Mouse (Mus musculus): ENCODE data around the gene Wdr35. TPM values are rescaled to one million over a fixed set of nuclear protein-coding genes. Genes with fewer than 3 reads are reported as not detected.
"Not testable (repeated sequence)": the region's sequence is repeated elsewhere in the genome, so short reads cannot be mapped to it uniquely, and the experiment has no call there.

Wdr35 gene
- total RNA-seq, 2 experiments from 2014 or later, result 14.6 to 17.2 TPM

- peak in 1 of 2 experiments; percentile 39 for DNase-seq (ENCODE audit: low spot score in 2 of 2)
Measured at GRCm38 (mm10) chr12:9002038-9002648, 28.5 kb downstream of the Wdr35 start.

DNA sequence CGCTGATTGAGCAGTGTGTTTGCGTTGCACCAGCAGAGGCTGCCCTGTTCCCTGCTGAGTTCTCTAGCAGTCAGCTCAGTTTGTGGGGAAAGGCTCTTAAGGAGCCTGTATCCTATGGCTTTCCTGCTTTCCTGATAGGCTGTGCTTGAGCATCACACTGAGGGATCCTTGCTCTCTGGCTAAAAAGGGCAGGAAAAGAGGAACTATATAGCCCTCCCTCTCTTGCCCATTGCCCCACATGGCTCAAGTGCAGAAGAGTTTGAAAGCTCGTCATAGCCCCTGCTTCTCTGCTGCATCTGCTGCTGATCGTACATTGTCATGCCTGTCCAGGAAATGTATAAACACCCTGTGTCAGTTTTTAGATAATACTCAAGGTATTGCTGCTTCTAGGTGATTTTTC, 33.5 kb downstream of the Wdr35 start:
- no peak for DNase-seq (ENCODE audit: low spot score in 2 of 2)

DNA sequence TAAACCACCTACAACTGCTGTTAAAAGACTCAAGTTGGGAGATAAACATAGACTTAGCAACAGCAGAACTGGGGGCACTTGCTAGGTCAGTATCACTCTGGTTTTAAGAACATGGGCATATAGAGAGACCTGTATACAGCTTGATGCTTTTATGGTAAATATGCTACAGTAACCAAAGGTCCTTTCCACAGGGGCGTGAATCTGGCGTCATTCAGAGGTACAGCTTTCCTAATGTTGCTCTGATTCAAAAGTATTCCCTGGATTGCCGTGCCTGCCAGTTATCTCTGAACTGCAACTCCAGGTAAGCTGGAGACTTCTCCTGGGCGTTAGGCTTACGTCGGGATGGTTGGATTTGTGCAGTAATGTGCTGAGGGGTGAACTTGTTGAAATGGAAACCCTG, 34.1 kb downstream of the Wdr35 start:
- no peak for DNase-seq (ENCODE audit: low spot score in 2 of 2)

DNA sequence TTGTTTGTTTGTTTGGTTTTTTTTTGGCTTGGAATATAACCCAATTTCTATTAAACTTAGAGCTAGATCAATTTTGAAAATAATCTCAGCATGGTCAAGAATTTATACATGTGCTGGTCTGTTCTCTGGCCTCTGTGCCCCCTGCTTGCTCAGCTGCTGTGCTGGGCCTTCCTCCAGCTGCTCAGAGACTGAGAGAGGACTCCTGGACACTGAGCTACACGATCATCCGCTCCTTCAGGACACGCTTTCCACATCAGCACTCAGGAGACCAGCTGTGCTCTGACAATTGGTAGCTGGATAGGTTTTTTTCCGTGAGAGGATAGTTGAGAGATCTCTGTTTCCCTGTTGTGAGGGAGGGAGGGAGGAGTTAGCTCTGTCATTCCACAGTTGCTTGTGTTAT, 36.6 kb downstream of the Wdr35 start:
- no peak for DNase-seq (ENCODE audit: low spot score in 2 of 2)

DNA sequence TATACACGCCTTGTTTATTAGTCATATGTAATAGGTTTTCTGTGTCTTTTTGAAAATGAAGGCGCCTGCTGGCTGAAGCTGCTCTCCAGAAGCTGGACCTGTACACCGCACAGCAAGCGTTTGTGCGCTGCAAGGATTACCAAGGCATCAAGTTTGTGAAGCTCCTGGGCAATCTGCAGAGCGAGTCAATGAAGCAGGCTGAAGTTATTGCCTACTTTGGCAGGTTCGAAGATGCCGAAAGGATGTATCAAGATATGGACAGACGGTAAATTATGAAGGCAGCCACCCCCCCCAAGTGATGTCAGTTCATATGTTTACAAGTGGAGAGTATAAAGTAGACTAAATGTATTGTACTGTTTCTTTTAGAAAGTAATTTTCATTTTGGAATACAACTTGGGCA, 42.7 kb downstream of the Wdr35 start:
- DNase-seq (ENCODE audit: low spot score in 2 of 2), result no peak

DNA sequence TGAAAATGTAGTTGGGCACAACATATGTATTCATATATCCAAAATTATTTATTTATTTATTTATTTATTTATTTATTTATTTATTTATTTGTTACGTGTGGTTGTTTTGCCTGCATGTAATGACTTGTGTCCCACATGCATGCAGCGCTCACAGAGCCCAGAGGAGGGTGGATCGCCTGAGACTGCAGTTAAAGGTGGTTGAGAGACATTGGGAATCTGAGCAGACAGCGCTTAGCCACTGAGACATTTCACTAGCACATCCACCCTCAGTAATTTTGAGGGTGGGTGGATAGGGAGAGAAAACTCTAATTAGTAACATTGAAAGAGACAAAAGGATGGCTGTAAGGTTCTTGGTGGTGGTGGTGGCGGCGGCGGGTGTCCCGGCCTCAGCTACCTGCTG, 46.7 kb downstream of the Wdr35 start:
- no peak for DNase-seq (ENCODE audit: low spot score in 2 of 2)

DNA sequence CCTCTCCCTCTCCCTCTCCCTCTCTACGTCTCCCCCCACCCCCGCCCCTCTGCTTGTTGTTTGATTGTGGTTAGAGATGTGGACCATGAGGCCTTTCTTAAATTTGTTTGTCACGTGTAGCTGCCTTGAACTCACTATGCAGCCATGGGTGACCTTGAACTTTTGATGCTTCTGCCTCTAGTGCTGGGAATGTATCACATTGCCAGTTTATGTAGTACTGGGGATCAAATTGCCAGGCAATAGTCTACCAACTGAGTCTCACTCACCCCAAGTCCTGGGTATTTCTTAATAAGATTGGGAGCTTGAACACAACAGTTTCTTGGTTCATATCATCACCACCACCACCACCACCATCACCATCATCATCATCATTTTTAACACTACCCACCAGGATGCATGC, 47.3 kb downstream of the Wdr35 start:
- no peak for DNase-seq (ENCODE audit: low spot score in 2 of 2)

DNA sequence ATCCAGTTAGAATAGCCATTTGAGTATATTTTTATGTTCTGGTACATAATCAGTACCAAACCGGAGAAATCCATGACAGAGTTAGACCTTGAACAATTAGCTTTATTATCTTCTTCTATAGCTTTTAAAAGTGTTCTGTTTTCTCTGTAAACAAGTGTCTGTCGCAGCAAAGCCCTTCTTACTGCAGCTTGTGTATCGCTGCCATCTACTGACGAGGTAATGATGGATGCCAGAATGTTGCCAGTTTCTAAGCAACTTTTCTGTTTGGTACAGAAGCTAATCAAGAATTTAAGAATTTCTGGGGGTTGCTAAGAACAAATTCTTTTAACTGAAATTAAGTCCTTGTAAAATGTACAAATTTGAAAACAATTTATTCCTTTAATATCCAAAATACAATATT, 49.3 kb downstream of the Wdr35 start:
- no peak for DNase-seq (ENCODE audit: low spot score in 2 of 2)

DNA sequence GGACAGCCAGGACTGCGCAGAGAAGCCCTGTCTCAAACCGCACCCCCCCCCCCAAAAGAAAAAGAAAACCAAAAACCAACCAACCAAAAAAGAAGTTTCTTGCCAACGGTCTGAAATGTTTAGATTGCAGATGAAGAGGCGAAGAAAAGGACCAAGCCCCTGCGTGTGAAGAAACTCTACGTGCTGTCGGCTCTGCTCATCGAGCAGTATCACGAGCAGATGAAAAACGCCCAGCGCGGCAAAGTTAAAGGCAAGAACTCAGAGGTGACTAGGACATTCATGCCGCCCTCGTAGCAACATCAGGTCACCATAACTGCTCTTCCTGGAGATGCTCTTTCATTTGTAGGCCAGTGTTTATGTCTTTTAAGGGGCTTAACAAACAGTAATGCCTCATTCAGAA, 50.4 kb downstream of the Wdr35 start:
- no peak for DNase-seq (ENCODE audit: low spot score in 2 of 2)

DNA sequence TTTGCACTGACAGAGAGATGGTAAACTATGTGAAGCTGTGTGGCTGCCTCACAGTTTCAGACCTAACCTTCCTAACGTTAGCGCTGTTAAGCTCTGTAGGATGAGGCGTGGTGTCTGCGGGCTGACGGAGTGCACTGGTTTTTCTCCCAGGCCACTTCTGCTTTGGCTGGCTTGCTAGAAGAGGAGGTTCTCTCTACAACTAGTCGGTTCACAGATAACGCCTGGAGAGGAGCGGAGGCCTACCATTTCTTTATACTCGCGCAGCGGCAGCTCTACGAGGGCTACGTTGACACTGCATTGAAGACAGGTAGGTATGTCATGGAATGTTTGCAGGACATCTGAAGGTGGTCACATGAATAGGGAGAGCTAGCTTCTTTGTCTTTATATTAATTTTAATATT, 51.0 kb downstream of the Wdr35 start:
- DNase-seq (ENCODE audit: low spot score in 2 of 2), result no peak

DNA sequence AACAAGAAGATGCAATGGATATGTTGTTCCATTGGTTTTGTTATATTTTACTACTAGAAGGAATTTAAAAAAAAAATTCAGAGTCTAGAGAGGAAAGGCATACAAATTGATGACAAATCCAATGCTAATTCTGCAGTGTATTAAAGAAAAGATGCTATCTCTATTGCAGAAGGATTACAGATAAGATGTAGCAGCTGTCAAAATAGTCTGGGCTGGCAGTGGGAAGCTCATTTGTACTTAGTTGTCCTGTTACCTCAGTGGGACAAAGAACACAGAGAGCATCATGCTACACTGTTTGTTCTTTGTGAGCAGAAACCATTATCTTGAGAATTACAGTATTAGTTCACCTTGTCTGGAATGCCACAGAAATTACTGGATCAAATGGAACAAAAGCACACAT, 53.2 kb downstream of the Wdr35 start:
- no peak for DNase-seq (ENCODE audit: low spot score in 2 of 2)

GRCm38 (mm10) chr12:9028816-9029215, 55.1 kb downstream of the Wdr35 start:
- not testable (repeated sequence) for DNase-seq (ENCODE audit: low spot score in 2 of 2)

- no peak for DNase-seq (ENCODE audit: low spot score in 2 of 2)
Measured at GRCm38 (mm10) chr12:9029506-9029887, 55.8 kb downstream of the Wdr35 start.

DNA sequence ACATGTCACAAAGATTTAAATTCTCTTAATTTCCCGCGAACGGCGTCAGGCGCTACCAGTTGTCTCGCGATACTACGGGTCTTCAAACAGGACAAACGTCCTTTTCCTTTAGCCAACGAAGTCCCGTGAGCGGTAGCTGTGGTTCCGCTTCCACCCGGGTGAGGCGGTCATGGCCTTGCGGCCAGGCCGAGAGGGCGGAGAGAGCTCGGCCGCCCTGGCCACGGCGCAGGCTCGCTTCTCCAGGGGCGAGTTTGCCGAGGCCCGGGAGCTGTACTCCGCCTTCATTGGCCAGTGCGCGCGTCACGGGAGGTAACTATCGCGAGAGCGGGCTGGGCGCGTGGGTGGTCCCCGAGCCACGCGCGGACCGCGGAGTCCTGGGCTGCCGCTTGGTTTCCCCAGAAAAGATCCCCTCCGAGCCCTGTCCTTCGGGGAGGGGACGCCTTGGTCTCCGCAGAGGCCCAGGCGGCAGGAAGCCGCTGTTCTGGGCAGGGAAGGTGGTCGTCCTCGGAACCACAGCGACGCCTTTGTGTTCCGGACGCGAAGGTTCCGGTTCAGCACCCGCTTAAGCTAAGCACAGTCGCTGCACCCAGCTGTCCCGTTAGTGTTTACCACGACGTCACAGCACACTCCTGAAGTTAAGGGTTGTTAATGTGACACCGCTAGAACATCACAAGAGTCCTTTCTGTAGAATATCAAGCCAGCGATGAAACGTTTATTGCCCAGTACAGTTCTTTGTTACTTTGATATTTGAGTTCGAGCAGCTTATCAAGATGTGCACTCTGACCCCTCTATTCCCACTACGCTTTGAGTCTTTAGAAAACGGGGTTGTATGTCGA, 56.4 kb downstream of the Wdr35 start, which contains the start of gene Ttc32:
TSS of gene Ttc32 (plus strand) at position 110 of the 836 bp plus-strand sequence.
- DNase-seq (ENCODE audit: low spot score in 2 of 2), result peak; percentile 94 to 95

DNA sequence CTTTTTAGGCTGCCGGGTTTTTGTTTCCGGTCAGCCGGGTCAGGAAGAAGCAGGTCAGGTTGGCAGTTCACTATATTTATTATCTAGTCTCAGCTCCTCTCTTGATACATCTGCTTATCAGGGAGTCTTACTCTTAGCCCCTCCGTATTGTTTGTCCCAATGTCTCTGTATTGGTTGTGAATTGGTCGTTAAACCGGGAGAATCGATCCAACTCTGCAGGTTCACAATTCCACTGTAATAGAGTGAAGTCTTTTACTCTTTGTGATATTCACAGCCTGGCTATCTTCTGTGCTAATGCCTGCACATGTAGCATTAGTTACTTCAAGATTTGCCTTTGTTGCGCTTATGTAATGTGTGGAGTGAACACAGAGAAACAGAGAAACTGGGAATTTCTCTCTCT, 57.5 kb downstream of the Wdr35 start:
- no peak for DNase-seq (ENCODE audit: low spot score in 2 of 2)

GRCm38 (mm10) chr12:9033140-9033539, 59.4 kb downstream of the Wdr35 start:
- no peak for DNase-seq (ENCODE audit: low spot score in 2 of 2)

DNA sequence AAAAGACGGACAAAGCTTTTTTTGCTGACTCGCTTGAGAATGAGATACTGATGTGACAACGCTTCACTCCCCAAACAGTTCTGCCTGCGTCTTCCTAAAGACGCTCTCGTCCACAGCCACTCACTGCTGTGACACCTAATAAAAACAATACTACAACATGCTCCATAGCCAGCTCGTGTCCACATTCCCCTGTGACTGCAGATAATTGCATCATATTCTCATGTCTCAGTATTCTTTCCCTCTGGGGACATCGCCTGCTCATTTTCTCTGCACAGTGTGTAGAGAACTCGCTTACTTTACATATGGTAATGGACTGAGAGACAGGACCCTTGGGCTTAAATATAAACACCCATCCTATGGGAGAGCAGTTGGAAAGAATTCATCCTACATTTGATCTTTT, 62.7 kb downstream of the Wdr35 start:
- no peak for DNase-seq (ENCODE audit: low spot score in 2 of 2)

- no peak for DNase-seq (ENCODE audit: low spot score in 2 of 2)
Measured at GRCm38 (mm10) chr12:9040177-9040576, 66.5 kb downstream of the Wdr35 start.

- no peak for DNase-seq (ENCODE audit: low spot score in 2 of 2)
Measured at GRCm38 (mm10) chr12:9040686-9041085, 67.0 kb downstream of the Wdr35 start.

- DNase-seq (ENCODE audit: low spot score in 2 of 2), result no peak
Measured at GRCm38 (mm10) chr12:9042316-9042715, 68.6 kb downstream of the Wdr35 start.

DNA sequence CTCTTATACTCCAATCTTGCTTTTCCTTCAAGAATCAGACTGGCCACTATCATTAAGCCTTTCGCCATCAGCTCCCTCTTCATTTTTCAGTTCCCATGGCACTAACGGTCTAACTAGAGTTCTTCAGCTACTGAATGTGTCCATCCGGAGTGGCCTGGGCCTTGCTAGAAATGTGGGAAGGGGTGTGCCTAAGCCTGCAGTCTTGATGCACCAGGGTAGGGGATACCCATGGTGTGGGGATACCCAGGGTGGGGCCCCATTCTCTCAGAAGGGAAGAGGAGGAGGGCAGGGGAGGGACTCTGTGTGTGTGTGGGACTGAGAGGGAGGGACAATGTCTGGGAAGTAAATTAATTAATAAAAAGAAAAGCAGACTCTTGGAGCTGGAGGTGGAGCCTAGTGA, 69.1 kb downstream of the Wdr35 start:
- no peak for DNase-seq (ENCODE audit: low spot score in 2 of 2)

GRCm38 (mm10) chr12:9044666-9045065, 71.0 kb downstream of the Wdr35 start:
- no peak for DNase-seq (ENCODE audit: low spot score in 2 of 2)

GRCm38 (mm10) chr12:9046674-9047073, 73.0 kb downstream of the Wdr35 start:
- no peak for DNase-seq (ENCODE audit: low spot score in 2 of 2)

All from gastrocnemius, postnatal 4 days (tissue).